Mouse (Mus musculus) myocyte (in vitro differentiated cells): Measurements from ENCODE around the gene Hipk2. TPM values are rescaled to one million over a fixed set of nuclear protein-coding genes. Genes with fewer than 3 reads are reported as not detected.
A peak's percentile ranks its signal among the peaks of the same experiment; 100 is the strongest.

Experiments used
- H3K27me3 ChIP-seq: one replicate; pipeline ENCODE4 v1.6.1; 2011; ENCODE audit not compliant: control insufficient read depth, insufficient read depth, insufficient read length
- H3K36me3 ChIP-seq: one replicate; pipeline ENCODE4 v1.6.1; 2011; ENCODE audit not compliant: control insufficient read depth, insufficient read depth
- H3K4me2 ChIP-seq: one replicate; pipeline ENCODE4 v1.6.1; 2011; ENCODE audit warnings: low read depth, control low read depth
- H3K4me3 ChIP-seq: one replicate; pipeline ENCODE4 v1.5.1; 2011; ENCODE audit warnings: mild to moderate bottlenecking, control low read depth, moderate library complexity
- H3K79me2 ChIP-seq: one replicate; pipeline ENCODE4 v1.6.1; 2011; ENCODE audit not compliant: control insufficient read depth, insufficient read depth
- H3ac ChIP-seq: one replicate; pipeline ENCODE4 v1.6.1; 2011; ENCODE audit not compliant: control insufficient read depth, insufficient read length
- CEBPB ChIP-seq: IDR thresholded peaks from 2 replicates; pipeline ENCODE4 v1.6.1; 2011; ENCODE audit warnings: mild to moderate bottlenecking, moderate library complexity; ENCODE audit not compliant: poor library complexity, insufficient read depth, severe bottlenecking
- E2F4 ChIP-seq: IDR thresholded peaks from one replicate; pipeline ENCODE4 v1.6.1; 2011; ENCODE audit warnings: mild to moderate bottlenecking, control low read depth, moderate library complexity; ENCODE audit not compliant: insufficient read depth
- MAX ChIP-seq: IDR thresholded peaks from one replicate; pipeline ENCODE4 v1.6.1; 2011; ENCODE audit warnings: low read depth, mild to moderate bottlenecking, control low read depth
- MYOD1 ChIP-seq, 3 experiments: IDR thresholded peaks; one replicate each; pipeline ENCODE4 v1.6.1; 2011; ENCODE audit warnings: control low read depth in 2 of 3, low read depth in 2 of 3, mild to moderate bottlenecking in 2 of 3, moderate library complexity in 1 of 3; ENCODE audit not compliant: insufficient read length in 2 of 3, control insufficient read depth in 1 of 3
- MYOG ChIP-seq, 3 experiments: IDR thresholded peaks; one replicate each; pipeline ENCODE4 v1.6.1; 2011; ENCODE audit warnings: control low read depth in 2 of 3, low read depth in 2 of 3, mild to moderate bottlenecking in 2 of 3; ENCODE audit not compliant: insufficient read length in 2 of 3, control insufficient read depth in 1 of 3, insufficient read depth in 1 of 3
- POLR2A ChIP-seq: IDR thresholded peaks from one replicate; pipeline ENCODE4 v1.6.1; 2011; ENCODE audit warnings: low read depth, mild to moderate bottlenecking, control low read depth, moderate library complexity; ENCODE audit not compliant: insufficient read length
- POLR2AphosphoS2 ChIP-seq: IDR thresholded peaks from one replicate; pipeline ENCODE4 v1.6.1; 2011; ENCODE audit warnings: low read depth, control low read depth; ENCODE audit not compliant: insufficient read length
- REST ChIP-seq: IDR thresholded peaks from one replicate; pipeline ENCODE4 v1.6.1; 2011; ENCODE audit warnings: mild to moderate bottlenecking, control low read depth, moderate library complexity; ENCODE audit not compliant: insufficient read depth, insufficient read length
- SRF ChIP-seq: IDR thresholded peaks from one replicate; pipeline ENCODE4 v1.6.1; 2011; ENCODE audit warnings: low read depth; ENCODE audit not compliant: control insufficient read depth, insufficient read length
- TCF12 ChIP-seq: IDR thresholded peaks from one replicate; pipeline ENCODE4 v1.6.1; 2011; ENCODE audit warnings: mild to moderate bottlenecking, control low read depth; ENCODE audit not compliant: poor library complexity, insufficient read depth, severe bottlenecking
- TCF3 ChIP-seq: IDR thresholded peaks from one replicate; pipeline ENCODE4 v1.6.1; 2011; ENCODE audit warnings: low read depth, control low read depth; ENCODE audit not compliant: insufficient read length
- USF1 ChIP-seq: IDR thresholded peaks from one replicate; pipeline ENCODE4 v1.6.1; 2011; ENCODE audit warnings: low read depth, mild to moderate bottlenecking, control low read depth, moderate library complexity
- polyA plus RNA-seq: library from polyadenylated mRNA; unstranded; fragments of >200 nt; fragmentation: generic; extraction: Trizol; gene quantifications from one replicate; pipeline ENCODE4 v1.2.1, GENCODE M21; 2012; ENCODE audit warnings: missing spikeins

The Hipk2 gene
- polyA plus RNA-seq, 1 experiment = 11.3 TPM

GRCm38 (mm10) chr6:38835217-38835616 lies 40.7 kb downstream of the Hipk2 start:
- no peaks in the 10 kb centered on the region for H3K27me3 ChIP-seq
- no peak overlapping the region for H3ac ChIP-seq
- H3K4me2 ChIP-seq = peak overlapping the region; percentile 25
- no peaks in the 10 kb centered on the region for H3K36me3 ChIP-seq
- peaks cover 38% of the 10 kb centered on the region for H3K79me2 ChIP-seq
- TF ChIP-seq REST = no peak
- peak; percentile 85 for TF ChIP-seq CEBPB
- no peak overlapping the region for H3K4me3 ChIP-seq

- Histone ChIP-seq H3K27me3 (no peaks in the 10 kb centered on the region), H3ac (no peak overlapping the region), H3K4me3 (no peak overlapping the region), H3K36me3 (no peaks in the 10 kb centered on the region), H3K4me2 (no peak overlapping the region), H3K79me2 (peaks cover 38% of the 10 kb centered on the region)
- TF ChIP-seq MYOG (IDR thresholded peaks at IDR 0.05; ENCODE audit: control insufficient read depth in 1 of 3, insufficient read depth in 1 of 3, insufficient read length in 2 of 3, low read depth in 2 of 3) (no peak), REST (no peak), E2F4 (no peak), SRF (no peak), USF1 (no peak), POLR2A (no peak), TCF12 (no peak), POLR2AphosphoS2 (no peak), TCF3 (no peak), MAX (no peak), CEBPB (no peak), MYOD1 (IDR thresholded peaks at IDR 0.05; ENCODE audit: control insufficient read depth in 1 of 3, insufficient read length in 2 of 3, low read depth in 2 of 3) (no peak)
Measured at GRCm38 (mm10) chr6:38834727-38835126, 41.2 kb downstream of the Hipk2 start.

DNA sequence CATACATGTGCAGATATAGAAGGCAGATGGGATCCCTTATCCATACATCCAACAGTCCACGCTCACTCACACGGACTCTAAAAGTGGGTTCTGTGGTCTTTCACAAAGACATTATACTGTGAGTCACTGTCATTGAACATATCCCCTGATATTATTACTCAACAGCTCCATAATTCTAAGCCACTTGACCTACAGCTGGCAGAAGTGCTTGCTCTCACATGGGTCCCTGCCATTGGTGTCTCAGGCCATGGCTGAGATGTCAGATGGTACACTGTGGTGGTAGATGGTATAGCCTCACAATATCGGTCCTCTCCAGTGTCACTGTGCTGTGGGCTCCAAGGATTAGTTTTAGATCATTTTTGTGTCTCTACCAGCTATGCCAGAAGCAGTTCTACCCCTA lies 42.2 kb downstream of the Hipk2 start:
- Histone ChIP-seq H3K4me2 (no peak overlapping the region), H3K79me2 (peaks cover 40% of the 10 kb centered on the region), H3K4me3 (no peak overlapping the region), H3K27me3 (no peaks in the 10 kb centered on the region), H3ac (no peak overlapping the region), H3K36me3 (no peaks in the 10 kb centered on the region)
- TF ChIP-seq SRF (no peak), CEBPB (no peak), E2F4 (no peak), POLR2AphosphoS2 (no peak), REST (no peak), MYOG (IDR thresholded peaks at IDR 0.05; ENCODE audit: control insufficient read depth in 1 of 3, insufficient read depth in 1 of 3, insufficient read length in 2 of 3, low read depth in 2 of 3) (no peak), USF1 (no peak), POLR2A (no peak), MAX (no peak), MYOD1 (IDR thresholded peaks at IDR 0.05; ENCODE audit: control insufficient read depth in 1 of 3, insufficient read length in 2 of 3, low read depth in 2 of 3) (no peak), TCF3 (no peak), TCF12 (no peak)

GRCm38 (mm10) chr6:38829452-38829851 lies 46.5 kb downstream of the Hipk2 start:
- Histone ChIP-seq H3K79me2 (peaks cover 55% of the 10 kb centered on the region), H3K4me2 (peak overlapping the region; percentile 13), H3K4me3 (no peak overlapping the region), H3ac (no peak overlapping the region), H3K36me3 (no peaks in the 10 kb centered on the region), H3K27me3 (no peaks in the 10 kb centered on the region)
- TF ChIP-seq E2F4 (peak; percentile 56), MAX (no peak)

- Histone ChIP-seq H3K79me2 (peaks cover 55% of the 10 kb centered on the region), H3K36me3 (no peaks in the 10 kb centered on the region), H3ac (no peak overlapping the region), H3K4me3 (no peak overlapping the region), H3K27me3 (no peaks in the 10 kb centered on the region), H3K4me2 (no peak overlapping the region)
- TF ChIP-seq E2F4 = no peak
- TF ChIP-seq SRF = no peak
- no peak for TF ChIP-seq CEBPB
- no peak for TF ChIP-seq POLR2AphosphoS2
- no peak for TF ChIP-seq POLR2A
- no peak for TF ChIP-seq TCF12
- TF ChIP-seq REST = no peak
- no peak for TF ChIP-seq MAX
- TF ChIP-seq TCF3 = no peak
- no peak for TF ChIP-seq MYOD1 (IDR thresholded peaks at IDR 0.05; ENCODE audit: control insufficient read depth in 1 of 3, insufficient read length in 2 of 3, low read depth in 2 of 3)
- TF ChIP-seq MYOG (IDR thresholded peaks at IDR 0.05; ENCODE audit: control insufficient read depth in 1 of 3, insufficient read depth in 1 of 3, insufficient read length in 2 of 3, low read depth in 2 of 3) = no peak
- no peak for TF ChIP-seq USF1
Measured at GRCm38 (mm10) chr6:38828211-38828610, 47.8 kb downstream of the Hipk2 start.
